Mouse (Mus musculus) thymus, adult 2 months (tissue): ENCODE data around the gene Map4.

Experiments
- CTCF ChIP-seq: fragments of 200-500 bp; IDR thresholded peaks from 2 replicates; pipeline ENCODE4 v1.5.1; 2012; ENCODE audit warnings: mild to moderate bottlenecking, control low read depth, low read length, moderate library complexity, borderline replicate concordance; ENCODE audit not compliant: control insufficient read depth, poor library complexity, insufficient read depth; ENCODE audit errors: extremely low read depth
- POLR2A ChIP-seq: fragments of 200-500 bp; IDR thresholded peaks from 2 replicates; pipeline ENCODE4 v1.6.1; 2012; ENCODE audit warnings: mild to moderate bottlenecking, low read length, control low read depth, moderate library complexity; ENCODE audit not compliant: control insufficient read depth, poor library complexity, insufficient read depth; ENCODE audit errors: extremely low read depth

DNA sequence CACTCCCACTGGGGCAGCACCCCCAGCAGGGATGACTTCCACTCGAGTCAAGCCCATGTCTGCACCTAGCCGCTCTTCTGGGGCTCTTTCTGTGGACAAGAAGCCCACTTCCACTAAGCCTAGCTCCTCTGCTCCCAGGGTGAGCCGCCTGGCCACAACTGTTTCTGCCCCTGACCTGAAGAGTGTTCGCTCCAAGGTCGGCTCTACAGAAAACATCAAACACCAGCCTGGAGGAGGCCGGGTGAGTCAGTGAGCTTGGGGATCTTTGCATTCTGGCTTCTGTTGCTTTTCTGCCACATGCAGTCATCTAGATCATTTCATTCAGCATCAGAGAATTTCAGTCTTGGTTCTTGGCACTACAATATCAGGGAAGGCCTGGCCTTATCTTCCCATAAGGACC lies 137.5 kb downstream of the Map4 start:
- TF ChIP-seq CTCF (no peak), POLR2A (no peak)
